Mouse (Mus musculus) mesoderm, embryonic 11.5 days (tissue): ENCODE measurements around the gene Resf1.
"Not testable (repeated sequence)": the region's sequence is repeated elsewhere in the genome, so short reads cannot be mapped to it uniquely, and the experiment has no call there.

Experiments
- DNase-seq: peaks from one replicate; pipeline ENCODE4 v3.0.0-alpha.2; 2012; ENCODE audit warnings: low read depth, low spot score

Gene Resf1

DNA sequence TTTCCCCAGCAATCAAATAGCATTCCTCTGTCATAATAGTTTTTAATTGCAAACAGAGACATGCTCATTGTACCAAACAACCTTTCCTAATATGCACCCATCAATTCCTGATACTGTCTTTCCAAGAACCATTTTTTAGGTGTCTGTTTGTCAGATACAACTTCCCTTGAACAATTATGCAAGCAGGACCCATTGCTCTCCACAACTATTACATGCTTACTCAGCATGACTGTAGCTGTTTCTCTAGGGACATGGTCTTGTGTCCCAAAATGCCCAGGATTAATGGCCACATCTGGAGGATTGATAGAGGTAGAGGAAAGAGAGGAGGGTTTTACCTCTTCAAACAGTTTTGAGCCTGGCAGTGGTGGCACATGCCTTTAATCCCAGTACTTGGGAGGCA, 35.2 kb downstream of the Resf1 start:
- no peak for DNase-seq

DNA sequence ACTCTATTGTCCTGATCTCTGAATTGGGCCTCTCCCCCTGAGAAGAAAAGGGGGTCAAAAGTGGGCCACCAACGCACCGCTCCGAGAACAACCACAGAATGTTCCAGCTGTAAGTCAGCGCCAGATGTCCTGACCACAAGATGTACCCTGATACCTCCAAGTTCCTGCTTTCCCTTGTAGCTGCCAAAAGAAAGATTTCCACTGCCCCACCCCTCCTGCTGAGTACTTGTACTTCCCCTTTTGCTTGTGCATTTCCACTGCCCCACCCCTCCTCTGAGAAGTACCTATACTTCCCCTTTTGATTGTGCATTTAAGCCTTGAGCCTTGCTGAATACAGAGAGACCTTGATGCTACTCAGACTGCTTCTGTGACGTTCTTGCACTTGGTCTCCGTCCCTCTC, 39.0 kb downstream of the Resf1 start:
- DNase-seq = not testable (repeated sequence)

DNA sequence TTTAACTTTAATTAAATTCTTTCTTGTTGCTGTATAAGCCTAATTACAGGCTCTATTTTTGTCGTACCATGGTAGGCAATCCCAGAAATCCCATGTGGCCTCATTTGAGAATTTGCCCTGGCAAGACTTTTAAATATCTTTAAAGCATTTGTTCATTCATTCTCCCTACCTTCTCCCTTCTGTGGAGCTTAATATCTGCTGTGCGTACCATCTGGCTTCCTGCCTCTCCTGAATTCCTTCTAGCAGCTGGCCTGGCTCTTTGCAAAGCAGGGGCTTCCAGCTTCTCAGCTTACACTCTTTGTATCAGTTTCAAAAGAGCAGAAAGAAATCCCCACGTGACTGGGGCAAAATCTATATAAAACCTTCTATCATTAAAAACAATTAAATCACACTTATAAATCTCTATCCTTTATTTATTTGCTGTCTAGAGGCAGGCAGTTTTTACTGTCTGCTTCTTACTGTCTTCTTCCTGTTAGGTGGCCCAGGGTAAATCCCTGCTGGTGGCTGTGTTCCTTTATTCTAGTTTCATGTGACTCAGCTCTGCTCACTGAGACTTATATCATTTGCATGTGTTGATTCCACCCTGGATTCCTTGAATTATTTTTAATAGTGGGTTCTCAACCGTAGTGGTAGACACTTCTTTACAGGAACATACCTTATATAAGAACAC, 45.7 kb downstream of the Resf1 start:
- DNase-seq = peak; percentile 8

DNA sequence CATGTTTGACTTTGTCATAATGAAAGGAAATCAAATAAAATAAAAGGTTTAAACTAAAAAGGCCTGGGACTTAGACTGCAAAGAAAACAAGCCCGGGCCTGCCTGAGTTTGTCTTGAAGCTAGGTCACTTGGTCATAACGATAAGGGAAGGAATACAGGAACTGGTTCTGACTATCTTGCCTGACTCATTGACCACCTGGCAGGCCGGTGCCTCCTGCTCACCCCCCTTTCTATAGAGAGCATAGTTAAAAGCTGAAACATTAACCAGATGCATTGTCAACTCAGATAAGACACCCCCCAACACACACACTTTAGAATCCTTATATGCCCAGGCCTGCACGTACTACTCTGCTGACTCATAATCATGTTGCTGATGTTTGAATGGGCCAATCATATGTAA, 46.6 kb downstream of the Resf1 start:
- not testable (repeated sequence) for DNase-seq

DNA sequence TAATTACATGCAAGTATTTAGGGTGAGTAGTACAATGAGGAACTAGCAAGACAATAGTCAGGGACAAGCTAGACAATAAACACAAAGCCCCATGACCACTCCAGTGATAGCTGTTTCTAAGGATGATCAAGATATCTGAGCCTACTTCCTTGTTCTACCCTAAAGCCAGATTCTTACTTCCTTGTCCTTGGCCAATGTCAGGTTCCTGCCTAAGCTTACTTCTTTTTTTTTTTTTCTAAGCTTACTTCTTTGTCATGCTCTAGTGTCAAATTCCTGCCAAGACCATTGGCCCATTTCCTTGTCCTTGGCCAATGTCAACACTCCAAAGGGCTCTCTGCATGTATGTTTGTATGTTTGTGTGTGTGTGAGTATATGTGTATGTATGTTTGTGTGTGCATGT, 47.9 kb downstream of the Resf1 start:
- DNase-seq = no peak

DNA sequence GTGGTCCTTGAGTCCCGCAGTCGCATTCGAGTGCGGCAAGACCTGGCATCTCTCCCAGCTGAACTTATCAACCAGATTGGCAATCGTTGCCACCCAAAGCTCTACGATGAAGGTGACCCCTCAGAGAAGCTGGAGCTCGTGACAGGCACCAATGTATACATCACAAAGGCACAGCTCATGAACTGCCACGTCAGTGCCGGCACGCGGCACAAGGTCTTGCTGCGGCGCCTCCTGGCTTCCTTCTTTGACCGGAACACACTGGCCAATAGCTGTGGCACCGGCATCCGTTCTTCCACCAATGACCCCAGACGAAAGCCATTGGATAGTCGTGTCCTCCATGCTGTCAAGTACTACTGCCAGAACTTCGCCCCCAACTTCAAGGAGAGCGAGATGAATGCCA, 53.3 kb downstream of the Resf1 start:
- DNase-seq = not testable (repeated sequence)

DNA sequence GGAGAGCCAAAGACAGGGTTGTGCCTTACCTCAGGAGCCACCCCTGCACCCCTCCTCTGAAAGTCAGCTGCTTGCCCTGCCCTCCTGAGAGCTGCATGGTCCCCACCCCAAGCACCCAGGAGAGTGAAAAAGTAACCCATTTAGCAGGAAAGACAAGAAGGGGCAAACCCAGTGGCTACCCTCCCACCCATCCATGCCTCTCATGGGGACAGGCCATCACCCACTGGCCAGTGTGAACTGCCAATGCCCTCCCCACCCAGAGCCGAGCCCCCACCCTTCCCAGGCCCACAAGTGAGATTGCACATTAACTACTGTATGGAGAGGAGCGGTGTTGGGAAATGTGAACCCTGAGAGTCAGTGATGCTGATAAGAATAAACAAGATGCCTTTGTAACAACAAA, 56.8 kb downstream of the Resf1 start:
- DNase-seq = not testable (repeated sequence)

DNA sequence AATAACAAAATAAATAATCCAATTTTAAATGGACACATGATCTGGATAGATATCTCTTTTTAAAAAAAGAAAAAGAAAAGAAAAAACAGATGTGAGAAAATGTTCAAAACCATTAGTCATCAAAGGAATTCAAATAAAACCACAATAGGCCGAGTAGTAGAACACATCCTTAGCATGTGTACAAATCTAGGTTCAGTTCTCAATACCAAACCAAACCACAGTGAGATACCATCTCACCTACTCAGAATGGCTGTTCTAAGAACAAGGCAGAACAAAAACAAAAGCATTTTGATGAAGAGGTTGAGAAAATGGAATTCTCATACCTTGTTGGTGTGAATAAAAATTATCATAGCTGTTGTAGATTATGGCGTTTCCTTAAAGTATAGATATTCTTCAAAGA, 57.2 kb downstream of the Resf1 start:
- DNase-seq = no peak

DNA sequence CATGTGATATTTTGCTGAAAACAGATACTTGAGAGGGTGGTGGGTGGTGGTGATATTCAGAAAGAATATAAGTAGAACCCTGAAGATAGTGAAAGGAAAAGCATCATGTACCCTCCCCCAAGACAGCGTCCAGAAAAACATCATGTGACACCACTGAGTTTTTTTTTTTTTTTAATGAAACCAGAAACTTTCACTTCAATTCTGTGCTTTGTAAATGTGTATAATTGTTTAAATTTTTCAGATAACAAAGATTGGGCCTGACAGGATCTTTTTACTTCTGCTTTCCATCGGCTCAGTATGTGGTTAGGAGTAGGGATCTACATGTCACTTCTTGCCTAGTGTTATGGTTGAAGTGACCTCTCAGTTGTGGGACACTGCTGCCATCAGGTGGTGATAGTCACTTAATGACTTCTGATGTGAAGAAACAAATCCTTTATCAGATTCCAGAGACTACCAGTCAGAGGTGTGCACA, 65.8 kb downstream of the Resf1 start:
- peak; percentile 50 for DNase-seq

DNA sequence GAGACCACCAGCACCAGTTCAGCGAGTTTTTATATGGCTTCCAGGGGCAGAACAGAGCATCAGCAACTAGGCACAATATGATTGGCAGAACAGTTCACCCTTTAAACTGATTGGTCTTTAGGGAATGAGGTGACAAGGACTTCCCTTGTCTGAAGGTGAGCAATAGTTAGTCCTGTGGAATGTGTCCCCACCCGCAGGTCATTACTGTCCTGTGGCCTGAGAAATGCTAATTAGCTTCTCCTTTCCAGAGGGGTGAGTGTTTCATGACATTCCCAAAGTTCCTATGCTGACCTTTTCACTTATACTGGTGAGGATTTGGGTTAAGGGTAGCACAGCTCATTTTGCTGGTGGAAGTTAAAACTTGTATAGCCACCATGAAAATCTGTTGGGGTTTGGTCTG, 74.3 kb downstream of the Resf1 start:
- no peak for DNase-seq
